Mouse (Mus musculus) neural tube, embryonic 10.5 days (tissue): ENCODE measurements at regions not wholly inside any gene's neighbourhood (a gene's known extent, or its start where the extent isn't known, plus 50 kb on each side); places are given as distances from the start of the nearest gene placed in this dataset.

Experiments
- DNase-seq: peaks from one replicate; pipeline ENCODE4 v3.0.0-alpha.2; 2017; ENCODE audit warnings: low spot score; ENCODE audit errors: extremely low spot score

DNA sequence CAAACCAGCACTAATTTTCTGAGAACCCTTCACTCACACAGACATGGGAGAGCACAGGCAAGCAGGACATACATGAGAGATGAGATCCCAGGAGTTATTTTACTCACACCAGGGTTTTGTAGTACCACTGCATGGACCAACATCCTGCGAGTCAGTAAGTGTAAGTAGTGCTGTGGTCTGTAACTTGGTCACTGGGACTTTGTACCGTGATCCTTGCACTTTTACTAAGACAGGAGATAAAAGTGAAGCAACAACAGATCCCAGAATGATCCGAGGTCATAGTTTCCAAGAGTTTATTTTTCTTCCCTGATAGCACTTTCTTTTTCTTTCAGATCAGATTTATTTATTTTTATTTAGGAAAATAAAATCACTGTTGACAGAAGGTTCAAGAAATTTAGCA, 54.1 kb upstream of the Mtap start:
- no peak for DNase-seq

DNA sequence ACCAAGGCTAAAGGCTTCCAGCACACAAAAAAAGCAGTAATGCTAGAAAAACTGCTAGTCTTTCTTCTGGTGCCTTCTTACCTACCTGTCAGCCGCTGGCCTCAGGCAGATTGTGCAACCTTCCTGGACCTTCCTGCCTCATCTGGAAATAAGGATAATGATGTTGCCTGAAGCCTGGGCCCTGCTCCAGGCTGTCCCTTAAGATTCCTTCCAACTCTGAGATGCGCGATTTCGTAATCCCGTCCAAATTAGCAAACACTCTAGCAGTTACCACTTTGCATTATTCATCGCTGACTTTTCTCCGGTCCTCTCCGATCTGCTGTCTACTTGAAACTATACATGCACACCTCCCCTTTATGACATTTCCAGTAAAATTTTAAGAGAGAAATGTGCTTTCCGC, 58.4 kb upstream of the Mtap start:
- DNase-seq = no peak

DNA sequence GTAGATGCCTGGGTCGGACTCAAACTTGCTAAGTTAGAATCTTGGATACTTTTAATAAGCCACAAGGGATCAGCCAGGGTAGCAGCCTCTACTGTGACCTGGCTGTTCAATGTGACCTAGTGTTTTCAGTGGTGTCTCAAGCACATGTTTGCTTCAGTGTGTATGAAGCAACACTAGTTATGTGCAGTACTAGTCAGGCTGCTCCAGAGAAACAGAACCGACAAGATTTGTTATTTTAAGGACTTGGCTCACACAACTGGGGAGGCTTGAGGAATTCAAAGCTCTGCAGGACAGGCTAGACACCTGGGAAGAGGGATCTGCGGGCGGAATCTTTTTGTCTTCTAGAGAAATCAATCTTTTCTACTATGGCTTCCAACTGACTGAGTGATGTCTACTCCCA, 62.2 kb upstream of the Mtap start:
- no peak for DNase-seq

DNA sequence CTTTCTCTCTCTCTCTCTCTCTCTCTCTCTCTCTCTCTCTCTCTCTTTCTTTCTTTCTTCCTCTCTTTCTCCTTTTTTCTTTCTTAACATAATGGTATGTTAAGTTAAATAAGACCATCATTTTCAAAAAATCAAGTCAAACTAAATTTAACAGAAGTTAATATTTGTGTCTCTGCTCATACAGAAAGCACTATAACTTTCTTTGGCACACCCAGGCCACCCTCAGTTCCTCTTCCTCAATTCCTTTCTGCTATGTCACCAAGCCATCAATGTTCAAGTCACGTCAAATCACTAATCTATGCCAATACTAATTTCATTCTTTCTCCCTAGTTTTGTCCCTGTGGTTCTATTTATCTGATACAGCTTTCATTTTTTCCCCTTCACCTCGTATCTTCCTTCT, 66.5 kb upstream of the Mtap start:
- DNase-seq = no peak

DNA sequence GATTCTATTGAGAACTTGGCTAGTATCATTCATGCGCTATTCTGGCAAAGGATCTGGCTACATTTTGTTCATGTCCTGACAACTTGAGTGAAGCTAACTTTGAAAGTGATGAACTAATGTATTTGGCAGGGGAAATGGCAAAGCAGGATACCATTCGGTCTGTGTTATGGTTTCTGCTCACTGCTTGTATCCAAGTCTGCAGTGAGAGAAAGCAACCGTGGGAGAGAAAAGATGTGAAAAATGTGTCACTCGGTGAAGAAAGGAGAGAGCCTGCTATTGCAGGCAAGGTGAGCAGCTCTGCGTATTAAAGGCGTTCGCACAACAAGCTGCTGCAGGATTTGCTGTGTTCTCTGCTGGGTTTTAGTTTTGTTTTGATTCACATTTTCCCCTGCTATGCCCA, 72.5 kb upstream of the Mtap start:
- DNase-seq = no peak

DNA sequence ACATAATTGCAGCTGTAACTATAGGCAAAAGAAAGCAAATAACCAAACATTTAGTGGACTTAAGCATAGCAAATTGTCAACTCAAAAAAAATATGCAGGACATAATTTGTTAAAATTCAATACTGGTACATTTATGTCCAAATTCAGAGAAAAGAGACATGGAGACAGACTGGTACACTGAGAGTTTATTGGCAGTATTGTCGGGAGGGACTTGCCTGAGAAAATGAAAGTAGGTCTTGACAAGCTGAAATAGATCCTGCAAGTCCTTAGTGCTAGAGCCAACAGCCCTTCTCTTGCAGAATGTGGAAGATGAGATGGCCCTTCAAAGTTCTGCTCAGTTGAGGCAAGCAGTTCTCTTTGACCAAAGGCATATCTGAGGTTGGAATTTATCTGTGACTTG, 74.5 kb upstream of the Mtap start:
- no peak for DNase-seq

DNA sequence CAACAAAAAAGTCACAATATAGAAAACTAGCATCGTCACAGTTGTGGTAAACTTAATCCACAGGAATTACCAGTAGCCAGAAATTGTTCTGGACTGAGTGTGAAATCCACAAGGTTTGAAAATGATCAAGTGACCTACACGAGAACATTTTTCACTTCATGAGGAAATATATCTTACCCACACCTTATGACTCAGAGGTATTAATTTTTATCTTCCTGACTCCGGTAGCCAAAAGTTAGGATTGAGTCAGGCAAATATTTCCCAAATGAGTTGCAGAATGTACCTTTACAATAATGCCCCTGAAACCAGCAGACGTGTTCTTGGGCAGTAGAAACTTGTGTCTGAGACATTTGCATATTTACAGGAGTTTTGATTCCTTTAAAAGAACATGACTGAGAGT, 75.3 kb upstream of the Mtap start:
- DNase-seq = no peak

DNA sequence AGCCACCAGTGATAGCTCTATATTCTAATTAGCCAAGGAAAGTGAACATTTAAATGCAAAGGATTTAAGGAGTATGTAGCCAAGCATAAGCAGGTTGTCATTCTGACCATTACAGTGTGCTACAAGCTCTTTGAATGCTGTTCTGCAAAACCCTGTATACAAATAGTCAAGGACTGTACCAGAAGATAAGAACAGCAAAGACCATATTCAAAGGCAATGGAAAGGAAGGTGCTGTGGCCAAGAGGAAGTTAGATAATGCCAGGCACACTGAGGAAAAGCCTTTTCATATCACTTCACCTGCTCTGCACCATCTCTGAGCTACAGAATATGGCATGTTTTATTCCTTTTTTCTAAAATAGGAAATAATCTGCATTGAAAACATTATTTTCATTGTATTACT, 79.3 kb upstream of the Mtap start:
- DNase-seq = no peak

DNA sequence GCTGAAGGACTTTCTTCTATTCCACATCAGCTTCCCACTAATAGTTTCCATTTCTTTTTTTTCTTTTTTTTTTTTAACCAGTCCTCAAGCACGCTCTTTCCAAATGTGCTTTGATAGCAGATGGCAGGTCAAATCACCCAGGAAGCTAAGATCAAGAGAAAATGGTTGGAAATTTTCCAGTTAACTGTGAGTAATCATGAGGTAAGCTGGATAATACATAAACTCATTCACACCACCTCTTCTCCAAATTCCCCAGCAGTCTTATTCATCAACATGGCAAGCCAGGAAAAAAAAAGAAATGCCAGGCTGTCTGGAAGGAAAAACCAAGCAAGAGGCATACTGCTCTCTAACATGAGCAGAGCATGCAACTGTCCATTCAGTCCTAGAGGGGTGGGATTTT, 79.8 kb upstream of the Mtap start:
- DNase-seq = no peak

DNA sequence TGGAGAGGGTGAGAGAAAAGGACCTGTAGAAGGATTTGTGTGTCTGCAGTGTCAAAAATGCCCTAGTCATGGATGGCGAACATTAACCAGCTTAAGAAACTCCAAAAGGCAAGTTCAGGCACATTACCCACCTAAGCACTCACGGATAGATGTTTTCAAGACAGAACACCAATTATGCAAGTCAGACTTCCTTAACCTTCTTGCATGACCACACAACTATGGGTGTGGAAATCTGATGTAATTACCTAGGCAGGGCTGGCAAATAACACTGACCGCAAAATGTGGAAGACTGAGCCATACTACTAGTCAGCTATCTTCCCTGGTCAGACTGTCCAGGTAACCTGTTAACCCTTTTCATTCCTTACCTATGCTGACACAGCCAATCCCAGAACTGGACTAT, 81.0 kb upstream of the Mtap start:
- no peak for DNase-seq

DNA sequence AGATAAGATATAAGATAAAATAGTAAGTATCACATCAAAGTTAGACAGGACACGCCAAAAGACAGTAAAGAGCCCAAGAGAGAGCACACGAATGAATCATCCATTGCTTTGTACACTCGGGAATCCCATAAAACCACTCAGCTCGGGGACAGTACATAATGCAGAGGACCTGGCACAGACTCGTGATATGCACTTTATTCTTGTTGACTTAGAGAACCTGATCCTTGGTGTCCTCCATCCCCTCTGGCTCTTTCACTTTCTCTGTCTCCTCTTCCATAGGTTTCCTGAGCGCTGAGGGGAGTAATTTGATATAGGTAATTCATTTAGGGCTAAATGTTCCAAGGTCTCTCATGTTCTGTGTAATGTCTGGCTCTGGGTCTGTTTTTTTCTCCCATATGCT, 83.3 kb upstream of the Mtap start:
- DNase-seq = no peak

DNA sequence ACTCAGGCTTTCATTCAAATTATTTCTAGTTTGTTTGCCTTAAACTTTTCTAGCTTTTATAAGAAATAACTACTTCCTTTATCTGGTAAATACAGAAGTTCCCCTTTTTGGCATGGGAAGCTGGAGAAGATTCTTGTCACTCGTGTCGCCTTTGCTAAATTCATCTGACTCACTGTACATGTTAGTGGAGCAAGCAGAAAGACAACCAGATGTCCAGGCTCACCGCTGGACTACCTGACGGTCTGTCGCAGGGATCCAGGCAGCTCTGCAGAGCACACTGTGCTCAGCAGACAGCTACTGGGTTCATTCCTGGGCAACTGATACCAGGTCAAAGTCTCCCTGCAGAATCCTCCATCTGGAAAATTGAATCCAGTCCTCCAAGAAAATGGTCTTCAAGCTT, 85.0 kb upstream of the Mtap start:
- no peak for DNase-seq

DNA sequence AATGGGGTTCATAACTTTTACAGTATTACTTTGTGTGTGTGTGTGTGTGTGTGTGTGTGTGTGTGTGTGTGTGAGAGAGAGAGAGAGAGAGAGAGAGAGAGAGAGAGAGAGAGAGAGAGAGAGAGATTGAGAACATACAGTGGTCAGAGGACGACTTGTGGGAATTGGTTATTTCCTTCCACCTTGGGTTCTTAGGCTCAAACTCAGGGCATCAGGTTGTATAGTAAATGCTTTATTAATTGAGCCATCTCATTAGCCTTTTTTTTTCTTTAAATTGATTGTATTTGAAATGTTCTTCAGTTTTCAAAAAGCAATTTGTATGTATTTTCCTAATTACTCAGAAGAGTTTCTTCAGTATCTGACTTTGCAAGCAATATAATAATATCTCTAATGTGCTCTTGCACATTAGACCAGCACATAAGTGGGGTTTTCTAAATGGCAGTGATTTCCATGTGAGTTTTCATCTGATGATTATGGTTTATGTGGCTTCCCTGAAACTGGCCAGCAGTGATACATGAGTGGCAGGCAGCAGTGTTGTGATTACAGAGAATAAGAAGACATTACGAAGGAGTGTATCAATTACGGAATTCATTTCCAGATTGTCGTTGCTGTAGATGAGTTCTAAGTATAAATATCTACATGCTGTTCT, 86.2 kb upstream of the Mtap start:
- no peak for DNase-seq

DNA sequence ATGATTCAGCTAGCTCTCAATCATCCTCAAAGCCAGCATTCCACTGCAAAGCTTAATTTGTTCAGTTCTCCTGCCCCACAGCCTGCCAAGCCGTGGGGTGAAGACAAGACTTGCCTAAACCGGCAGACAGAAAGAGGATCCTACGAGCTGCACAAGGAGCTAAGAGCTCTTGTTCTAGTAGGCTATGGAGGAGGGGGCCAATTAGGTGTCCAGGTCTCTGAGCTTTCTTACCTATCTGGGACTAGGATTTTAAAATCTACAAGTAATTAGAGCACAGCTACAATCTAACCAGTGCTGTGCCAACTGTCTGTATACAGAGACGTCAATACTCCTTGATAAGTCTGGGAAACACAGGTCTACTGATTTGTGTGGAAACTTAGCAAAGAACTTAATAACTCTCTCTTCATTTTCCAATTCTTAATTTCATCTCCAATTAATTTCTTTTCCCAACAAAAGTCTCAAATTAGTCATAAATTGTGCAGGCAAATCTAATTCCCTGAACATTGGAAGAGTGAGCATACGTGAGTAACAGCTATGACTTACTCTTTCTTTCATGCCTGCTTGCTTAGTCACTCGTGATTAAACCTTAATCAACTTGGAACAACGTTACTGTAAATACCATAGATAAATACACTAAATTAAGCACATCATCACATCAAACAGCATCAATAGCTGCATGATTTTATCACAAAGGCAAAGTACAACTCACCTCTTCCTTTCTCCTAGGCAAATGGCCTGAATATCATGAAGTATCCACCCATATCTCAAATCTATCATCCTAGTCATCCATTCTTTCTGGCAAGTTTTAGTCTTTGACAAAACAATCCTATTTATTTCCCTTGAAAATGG, 87.1 kb upstream of the Mtap start:
- DNase-seq = no peak

DNA sequence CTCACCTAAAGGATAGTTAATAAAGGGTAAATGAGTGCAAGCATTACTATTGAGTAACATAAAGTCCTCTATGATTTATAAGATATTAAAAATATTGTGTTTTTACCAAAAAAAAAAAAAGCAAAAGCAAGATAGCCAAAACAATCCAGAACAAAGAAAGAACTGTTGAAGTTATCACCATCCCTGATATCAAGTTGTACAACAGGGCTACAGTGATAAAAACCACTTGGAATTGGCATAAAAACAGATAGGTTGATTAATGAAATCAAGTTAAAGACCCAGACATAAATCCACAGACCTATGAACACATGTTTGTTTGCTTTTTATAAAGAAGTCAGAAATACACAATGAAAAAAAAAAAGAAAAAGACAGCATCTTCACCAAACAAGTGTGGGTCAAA, 92.4 kb upstream of the Mtap start:
- no peak for DNase-seq

DNA sequence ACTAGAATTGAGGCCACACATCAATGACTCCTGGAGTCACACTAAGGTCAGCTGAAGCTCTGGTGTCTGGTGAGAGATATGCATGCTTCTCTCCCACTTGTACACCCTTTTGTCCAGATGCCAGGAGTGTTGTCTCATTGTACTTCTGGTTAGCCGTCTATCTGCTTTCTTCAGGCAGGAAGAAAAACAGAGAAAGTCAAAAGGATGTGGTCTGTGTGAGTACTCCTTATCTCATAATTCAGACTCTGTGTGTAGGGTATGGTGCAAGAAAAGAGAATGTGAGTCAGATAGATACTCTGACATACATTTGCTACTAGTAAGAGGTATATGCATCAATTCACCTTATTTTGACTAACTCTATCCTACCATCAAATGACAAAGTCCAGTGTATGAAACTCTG, 92.9 kb upstream of the Mtap start:
- no peak for DNase-seq

DNA sequence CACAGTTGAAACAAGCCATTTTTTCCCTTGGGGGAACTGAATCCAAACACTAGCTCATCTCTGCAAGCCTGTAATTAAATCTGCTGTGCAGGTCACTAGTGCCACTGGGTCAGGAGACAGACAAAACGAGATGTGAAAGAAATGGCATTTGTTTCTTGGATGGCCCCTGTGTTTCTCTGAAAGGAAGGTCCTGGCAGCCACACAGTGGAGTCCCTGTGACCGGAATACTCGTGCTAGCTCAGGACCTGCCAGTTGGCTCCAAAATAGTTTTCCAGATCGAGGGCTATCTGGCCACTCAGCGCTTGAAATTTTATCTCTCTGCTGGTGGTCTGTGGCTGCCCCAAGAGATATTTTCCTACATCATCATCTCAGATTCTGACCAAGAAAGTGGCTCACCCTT, 96.1 kb upstream of the Mtap start:
- DNase-seq = no peak

DNA sequence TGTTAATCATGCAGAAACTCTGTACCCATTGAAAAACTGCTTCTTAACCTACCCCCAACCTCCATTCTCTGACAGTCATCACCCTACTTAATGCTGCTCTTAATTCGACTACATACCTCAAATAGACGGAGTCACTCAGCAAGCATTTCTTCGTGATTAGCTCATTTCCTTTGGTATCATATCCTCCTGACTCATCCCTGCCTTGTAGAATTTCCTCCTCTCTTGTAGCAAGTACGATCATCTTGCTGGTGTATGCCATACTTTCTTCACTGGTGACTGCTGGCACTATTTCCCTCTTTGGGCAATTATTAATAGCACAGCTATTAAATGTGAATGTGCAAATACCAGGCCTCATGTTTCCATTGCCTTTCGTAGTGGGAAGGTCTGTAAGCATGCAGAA, 98.0 kb upstream of the Mtap start:
- no peak for DNase-seq

DNA sequence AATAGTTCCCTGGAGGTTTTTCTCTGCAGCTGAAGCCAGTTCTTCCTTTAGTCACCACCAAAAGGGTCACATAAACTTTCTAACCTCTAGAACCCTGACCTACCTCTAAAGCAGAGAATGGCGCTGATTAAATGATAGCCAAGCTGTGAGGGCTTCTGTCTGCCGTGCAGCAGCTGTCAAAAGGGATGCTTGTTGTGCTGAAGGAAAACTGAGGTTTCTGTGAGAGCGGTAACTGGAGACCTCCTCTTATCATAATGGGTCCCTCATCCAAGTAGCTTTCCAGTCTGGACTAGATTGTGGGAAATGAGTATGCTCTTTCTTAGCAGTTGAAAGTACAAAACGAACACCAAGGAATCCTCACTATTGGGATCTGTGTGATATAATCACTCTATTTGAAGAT, 98.8 kb upstream of the Mtap start:
- DNase-seq = no peak

DNA sequence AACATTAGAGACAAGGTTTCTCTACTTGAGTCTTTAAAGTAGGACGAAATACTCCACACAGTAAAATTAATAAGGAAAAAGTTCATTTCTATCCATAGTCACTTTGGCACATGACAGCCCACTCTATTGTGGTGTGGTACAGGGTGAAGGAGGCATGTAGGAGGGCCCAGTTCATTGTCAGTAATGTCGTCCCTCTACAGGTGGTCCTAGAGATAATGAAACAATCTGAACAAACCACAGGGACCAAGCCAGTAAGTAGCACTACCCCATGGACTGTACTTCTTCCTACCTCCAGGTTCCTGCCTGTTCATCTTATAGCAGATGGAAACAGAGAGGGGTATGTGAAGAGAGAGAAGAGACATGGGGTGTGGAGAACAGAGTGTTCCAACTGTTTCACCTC, 102.1 kb upstream of the Mtap start:
- no peak for DNase-seq

DNA sequence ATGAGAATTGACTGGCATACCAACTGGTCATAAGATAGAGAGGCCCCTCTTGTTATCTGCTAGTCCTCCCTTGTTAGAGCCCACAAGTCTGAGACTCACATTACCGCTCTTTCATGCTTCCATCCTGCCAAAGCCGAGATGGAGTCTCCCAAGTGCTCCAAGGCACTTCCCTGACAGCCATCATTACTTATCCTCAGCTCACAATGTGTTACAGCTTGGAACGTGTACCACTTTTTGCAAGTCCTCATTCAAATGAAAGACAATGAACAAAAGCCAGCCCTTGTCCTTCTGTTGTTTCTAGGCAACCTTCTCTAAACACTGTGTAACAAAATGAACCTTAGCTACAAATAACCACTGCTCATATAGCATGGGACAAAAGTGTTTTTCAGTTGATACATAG, 102.6 kb upstream of the Mtap start:
- no peak for DNase-seq

DNA sequence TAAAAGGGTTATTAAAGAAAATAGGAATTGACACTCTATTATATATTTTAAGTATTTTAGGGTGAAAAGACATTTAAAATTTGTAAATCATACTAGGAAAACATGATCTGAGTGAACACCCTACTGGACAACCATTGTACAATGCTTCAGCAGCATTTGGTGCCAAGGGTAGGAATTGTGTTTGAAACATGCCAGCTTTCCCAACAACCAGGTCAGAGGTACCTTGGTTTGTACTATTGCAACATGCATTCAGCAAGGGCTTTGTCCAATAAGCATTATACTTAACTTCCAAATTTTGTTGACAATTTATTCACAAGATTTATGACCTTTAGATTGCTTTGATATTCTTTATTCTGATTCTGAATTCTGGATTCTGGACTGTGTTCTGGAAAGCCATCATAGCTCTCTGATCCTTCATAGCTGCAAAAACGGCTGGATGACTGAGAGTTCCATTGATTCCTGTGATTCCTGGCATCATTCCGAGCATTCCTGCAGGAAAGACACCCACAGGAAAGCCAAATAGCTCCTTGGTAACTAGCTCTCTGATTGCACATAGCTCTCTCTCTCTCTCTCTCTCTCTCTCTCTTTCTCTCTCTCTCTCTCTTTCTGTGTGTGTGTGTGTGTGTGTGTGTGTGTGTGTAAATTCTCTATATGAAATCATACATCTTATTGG, 124.1 kb upstream of the Mtap start:
- DNase-seq = no peak

DNA sequence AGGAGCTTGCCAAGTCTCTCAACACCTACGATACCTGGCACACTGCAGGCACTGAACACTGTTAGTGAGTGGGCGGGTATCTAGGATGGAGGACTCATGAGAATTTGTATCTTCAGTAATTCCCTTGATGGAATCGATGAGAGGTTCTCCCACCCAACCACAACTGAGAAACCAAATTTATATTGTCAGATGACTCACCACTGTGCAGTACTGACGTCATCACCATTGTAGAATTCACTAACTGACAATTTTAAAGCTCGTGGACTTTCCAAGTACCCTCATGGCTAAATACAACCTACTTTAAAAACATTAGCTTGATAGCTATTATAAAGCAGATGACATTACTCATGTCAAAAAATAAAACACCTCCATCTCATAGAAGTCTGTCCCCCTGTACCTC, 128.4 kb upstream of the Mtap start:
- DNase-seq = no peak
